ENCODE assay signal across 13 mouse cellular contexts in the genomic region with DNA sequence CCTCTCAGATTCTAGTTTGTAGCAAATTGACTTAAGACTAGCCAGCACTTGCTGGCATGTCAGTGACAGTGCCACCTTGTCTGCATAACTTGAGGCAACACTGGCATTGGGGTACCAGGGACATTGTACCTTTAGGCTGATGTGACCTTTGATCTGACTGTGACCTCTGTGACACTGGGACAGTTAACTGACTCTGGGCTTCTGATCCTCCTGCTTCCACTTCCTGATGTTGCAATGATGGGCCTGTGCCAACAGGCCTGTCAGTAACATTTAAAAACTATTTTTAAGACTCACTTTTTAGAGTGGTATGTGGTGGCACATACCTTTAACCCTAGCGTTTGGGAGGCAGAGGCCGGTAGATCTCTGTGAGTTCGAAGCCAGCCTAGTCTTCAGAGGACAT.
A peak's percentile ranks its signal among the peaks of the same experiment; 100 is the strongest.
DNase-seq lines count a peak whose midpoint lies in the region; ATAC-seq and TF ChIP-seq lines count a peak whose summit lies in the region.
"Had no signal": no experiment of that assay in that cellular context is flagged by ENCODE, and none has a peak within 500 bp of the region (broad histone marks: within the 10 kb centered on the region; RNA-seq: fewer than 3 reads in every experiment).

No protein-coding gene starts in this region.

- H3K4me1 ChIP-seq in forebrain, embryonic 15.5 days: peaks cover 30% of the 10 kb centered on the region
- peaks cover 12% of the 10 kb centered on the region for H3K4me1 ChIP-seq in forebrain, embryonic 11.5 days (replicated peaks; ENCODE audit: control insufficient read depth, insufficient read depth, low read length)
- peaks cover 23% of the 10 kb centered on the region for H3K4me1 ChIP-seq in midbrain, embryonic 14.5 days (ENCODE audit: control insufficient read depth, insufficient read depth, low read length)
- H3K4me1 ChIP-seq in midbrain, postnatal 0 days (ENCODE audit: insufficient read depth, low read length): 0 out of 2 replicates have a peak, but pooled peaks cover 7% of the 10 kb centered on the region

- DNase-seq in forebrain, embryonic 11.5 days (ENCODE audit: low spot score): no peak
- DNase-seq in midbrain, embryonic 14.5 days: no peak
- no peak for DNase-seq in midbrain, postnatal 0 days (ENCODE audit: low spot score)
- DNase-seq in right cerebral cortex, postnatal 25 days: no peak
- DNase-seq in layer of hippocampus, postnatal 14 days (ENCODE audit: low spot score in 2 of 2): no peak
- DNase-seq: layer of hippocampus, adult 9-11 months had no signal

- H3K4me2 ChIP-seq in forebrain, embryonic 15.5 days (replicated peaks): no peak overlapping the region
- no peak overlapping the region for H3K4me2 ChIP-seq in forebrain, embryonic 11.5 days (ENCODE audit: low read depth, low read length, severe bottlenecking)
- H3K4me2 ChIP-seq in midbrain, embryonic 14.5 days (ENCODE audit: low read length): no peak overlapping the region
- no peak overlapping the region for H3K4me2 ChIP-seq in midbrain, postnatal 0 days (ENCODE audit: low read depth, low read length, poor library complexity, severe bottlenecking)
- H3K4me2 ChIP-seq: embryonic facial prominence, embryonic 12.5 days had no signal

- WGBS in forebrain, embryonic 15.5 days: 96% methylated on average over 3 of the region's 3 CpGs
- WGBS in forebrain, embryonic 11.5 days: 92% methylated on average over 3 of the region's 3 CpGs
- 93% methylated on average over 3 of the region's 3 CpGs for WGBS in midbrain, embryonic 14.5 days
- 95% methylated on average over 3 of the region's 3 CpGs for WGBS in midbrain, postnatal 0 days

- no peaks in the 10 kb centered on the region for H3K27me3 ChIP-seq in forebrain, embryonic 15.5 days
- no peaks in the 10 kb centered on the region for H3K27me3 ChIP-seq in forebrain, embryonic 11.5 days (ENCODE audit: control insufficient read depth, insufficient read depth, low read length)
- no peaks in the 10 kb centered on the region for H3K27me3 ChIP-seq in midbrain, embryonic 14.5 days (ENCODE audit: control insufficient read depth, insufficient read depth, low read length)
- no peaks in the 10 kb centered on the region for H3K27me3 ChIP-seq in midbrain, postnatal 0 days (ENCODE audit: insufficient read depth, low read length)
- H3K27me3 ChIP-seq: embryonic facial prominence, embryonic 12.5 days had no signal

- no peak for TF ChIP-seq CTCF in midbrain, postnatal 0 days (IDR thresholded peaks at IDR 0.05)

- H3K9ac ChIP-seq in forebrain, embryonic 15.5 days (replicated peaks): no peak overlapping the region
- H3K9ac ChIP-seq in forebrain, embryonic 11.5 days (ENCODE audit: low read length): no peak overlapping the region
- H3K9ac ChIP-seq in midbrain, embryonic 14.5 days (replicated peaks; ENCODE audit: low read length): no peak overlapping the region
- H3K9ac ChIP-seq in midbrain, postnatal 0 days (replicated peaks; ENCODE audit: low read length, poor library complexity, severe bottlenecking): no peak overlapping the region
- H3K9ac ChIP-seq: embryonic facial prominence, embryonic 12.5 days had no signal

- no peak for ATAC-seq in forebrain, embryonic 15.5 days (replicated peaks)
- ATAC-seq in forebrain, embryonic 11.5 days (replicated peaks; ENCODE audit: low FRiP score): no peak
- ATAC-seq in midbrain, embryonic 14.5 days (ENCODE audit: low FRiP score, low TSS enrichment): no peak
- ATAC-seq in midbrain, postnatal 0 days (ENCODE audit: low FRiP score): no peak
- 0 out of 2 replicates have a peak, but pooled peaks have one; percentile 9 for ATAC-seq in common myeloid progenitor, adult 5-6 weeks (replicated peaks; ENCODE audit: low read depth, poor library complexity, severe bottlenecking)
- ATAC-seq in megakaryocyte progenitor cell, adult 5-6 weeks (replicated peaks; ENCODE audit: poor library complexity): peak; percentile 32
- ATAC-seq: intestine, embryonic 16.5 days had no signal

- 0 out of 2 replicates have a peak overlapping the region, but pooled peaks have one; percentile 41 for H3K27ac ChIP-seq in forebrain, embryonic 15.5 days (replicated peaks)
- no peak overlapping the region for H3K27ac ChIP-seq in forebrain, embryonic 11.5 days (ENCODE audit: low read depth, low read length)
- H3K27ac ChIP-seq in midbrain, embryonic 14.5 days (replicated peaks; ENCODE audit: low read depth, low read length): 0 out of 2 replicates have a peak overlapping the region, but pooled peaks have one; percentile 81
- no peak overlapping the region for H3K27ac ChIP-seq in midbrain, postnatal 0 days (ENCODE audit: low read depth, low read length)
- H3K27ac ChIP-seq: embryonic facial prominence, embryonic 12.5 days; kidney, postnatal 0 days had no signal

- no peak overlapping the region for H3K4me3 ChIP-seq in forebrain, embryonic 15.5 days
- no peak overlapping the region for H3K4me3 ChIP-seq in forebrain, embryonic 11.5 days (ENCODE audit: low read depth, low read length)
- no peak overlapping the region for H3K4me3 ChIP-seq in midbrain, embryonic 14.5 days (replicated peaks; ENCODE audit: low read depth, low read length)
- H3K4me3 ChIP-seq in midbrain, postnatal 0 days (ENCODE audit: low read depth, low read length): no peak overlapping the region
- H3K4me3 ChIP-seq: embryonic facial prominence, embryonic 12.5 days had no signal

- H3K36me3 ChIP-seq in forebrain, embryonic 15.5 days: peaks cover 46% of the 10 kb centered on the region
- peaks cover 7% of the 10 kb centered on the region; the same call in 1 of the 2 replicates for H3K36me3 ChIP-seq in forebrain, embryonic 11.5 days (ENCODE audit: control insufficient read depth, insufficient read depth, low read length)
- peaks cover 51% of the 10 kb centered on the region for H3K36me3 ChIP-seq in midbrain, embryonic 14.5 days (ENCODE audit: control insufficient read depth, insufficient read depth, low read length)
- peaks cover 37% of the 10 kb centered on the region for H3K36me3 ChIP-seq in midbrain, postnatal 0 days (ENCODE audit: insufficient read depth, low read length)

- no peaks in the 10 kb centered on the region for H3K9me3 ChIP-seq in forebrain, embryonic 15.5 days
- no peaks in the 10 kb centered on the region for H3K9me3 ChIP-seq in forebrain, embryonic 11.5 days (ENCODE audit: control insufficient read depth, low read length)
- H3K9me3 ChIP-seq in midbrain, embryonic 14.5 days (ENCODE audit: control insufficient read depth, low read length): no peaks in the 10 kb centered on the region
- H3K9me3 ChIP-seq in midbrain, postnatal 0 days (ENCODE audit: low read length): no peaks in the 10 kb centered on the region
- H3K9me3 ChIP-seq: embryonic facial prominence, embryonic 12.5 days; G1E had no signal

Comparison
In these comparisons a context has a peak if more than half of its experiments do, and no peak if none do; other contexts are left out.
1. H3K27ac ChIP-seq: peak in forebrain, embryonic 15.5 days (single experiment) and midbrain, embryonic 14.5 days (single experiment); none in forebrain, embryonic 11.5 days (single experiment) and midbrain, postnatal 0 days (single experiment).
2. ATAC-seq: peak in common myeloid progenitor, adult 5-6 weeks (single experiment) and megakaryocyte progenitor cell, adult 5-6 weeks (single experiment); none in forebrain, embryonic 15.5 days (single experiment), forebrain, embryonic 11.5 days (single experiment), midbrain, embryonic 14.5 days (single experiment) and midbrain, postnatal 0 days (single experiment).